Mouse (Mus musculus): ENCODE data around the gene Tbc1d32.

The Tbc1d32 gene

GRCm38 (mm10) chr10:56228568-56229209 is at the start of gene Tbc1d32:
Tbc1d32 (minus strand) TSS chr10:56228689.
- Histone ChIP-seq H3K4me3 (replicated peaks; ENCODE audit: low read length) (peak within 1 kb of the TSS; percentile 79), H3K4me1 (replicated peaks; ENCODE audit: low read depth, low read length) (peaks cover 15% of the 10 kb centered on the region), H3K27me3 (ENCODE audit: insufficient read depth, low read length) (no peaks in the 10 kb centered on the region), H3K36me3 (ENCODE audit: insufficient read depth, low read length) (no peaks in the 10 kb centered on the region), H3K9me3 (ENCODE audit: low read length) (no peaks in the 10 kb centered on the region)
- TF ChIP-seq POU5F1 (IDR thresholded peaks at IDR 0.05; ENCODE audit: borderline replicate concordance, low read length) = no peak
- TF ChIP-seq CTCF (conservative IDR thresholded peaks at IDR 0.05; ENCODE audit: low read length) = no peak
- TF ChIP-seq NANOG (IDR thresholded peaks at IDR 0.05; ENCODE audit: borderline replicate concordance, low read length) = no peak

GRCm38 (mm10) chr10:56227771-56228275 is 666 bp downstream of the Tbc1d32 start:
- no peaks in the 10 kb centered on the region for H3K27me3 ChIP-seq (ENCODE audit: insufficient read depth, low read length)
- H3K36me3 ChIP-seq (ENCODE audit: insufficient read depth, low read length) = no peaks in the 10 kb centered on the region; the same call in 1 of the 2 replicates
- H3K9me3 ChIP-seq (ENCODE audit: low read length) = no peaks in the 10 kb centered on the region
- peaks cover 15% of the 10 kb centered on the region for H3K4me1 ChIP-seq (replicated peaks; ENCODE audit: low read depth, low read length)
- peak overlapping the region; percentile 79 for H3K4me3 ChIP-seq (replicated peaks; ENCODE audit: low read length)
- TF ChIP-seq CTCF (conservative IDR thresholded peaks at IDR 0.05; ENCODE audit: low read length) = no peak
- TF ChIP-seq POU5F1 (IDR thresholded peaks at IDR 0.05; ENCODE audit: borderline replicate concordance, low read length) = no peak
- no peak for TF ChIP-seq NANOG (IDR thresholded peaks at IDR 0.05; ENCODE audit: borderline replicate concordance, low read length)

- Histone ChIP-seq H3K36me3 (ENCODE audit: insufficient read depth, low read length) (peaks cover 4% of the 10 kb centered on the region; the same call in 1 of the 2 replicates), H3K4me1 (replicated peaks; ENCODE audit: low read depth, low read length) (no peaks in the 10 kb centered on the region), H3K4me3 (replicated peaks; ENCODE audit: low read length) (no peak overlapping the region), H3K9me3 (ENCODE audit: low read length) (no peaks in the 10 kb centered on the region), H3K27me3 (ENCODE audit: insufficient read depth, low read length) (no peaks in the 10 kb centered on the region)
- TF ChIP-seq POU5F1 (IDR thresholded peaks at IDR 0.05; ENCODE audit: borderline replicate concordance, low read length) (no peak), CTCF (conservative IDR thresholded peaks at IDR 0.05; ENCODE audit: low read length) (no peak), NANOG (IDR thresholded peaks at IDR 0.05; ENCODE audit: borderline replicate concordance, low read length) (no peak)
Measured at GRCm38 (mm10) chr10:56215797-56216196, 12.7 kb downstream of the Tbc1d32 start.

GRCm38 (mm10) chr10:56210343-56210742 is 18.1 kb downstream of the Tbc1d32 start:
- H3K4me1 ChIP-seq (replicated peaks; ENCODE audit: low read depth, low read length) = no peaks in the 10 kb centered on the region
- no peak overlapping the region for H3K4me3 ChIP-seq (replicated peaks; ENCODE audit: low read length)
- peaks cover 4% of the 10 kb centered on the region; the same call in 1 of the 2 replicates for H3K36me3 ChIP-seq (ENCODE audit: insufficient read depth, low read length)
- no peaks in the 10 kb centered on the region for H3K27me3 ChIP-seq (ENCODE audit: insufficient read depth, low read length)
- no peaks in the 10 kb centered on the region for H3K9me3 ChIP-seq (ENCODE audit: low read length)
- no peak for TF ChIP-seq CTCF (conservative IDR thresholded peaks at IDR 0.05; ENCODE audit: low read length)
- TF ChIP-seq NANOG (IDR thresholded peaks at IDR 0.05; ENCODE audit: borderline replicate concordance, low read length) = no peak
- no peak for TF ChIP-seq POU5F1 (IDR thresholded peaks at IDR 0.05; ENCODE audit: borderline replicate concordance, low read length)

GRCm38 (mm10) chr10:56206802-56207404 is 21.6 kb downstream of the Tbc1d32 start:
- H3K4me1 ChIP-seq (replicated peaks; ENCODE audit: low read depth, low read length) = no peaks in the 10 kb centered on the region
- H3K36me3 ChIP-seq (ENCODE audit: insufficient read depth, low read length) = no peaks in the 10 kb centered on the region
- no peaks in the 10 kb centered on the region for H3K9me3 ChIP-seq (ENCODE audit: low read length)
- no peak overlapping the region for H3K4me3 ChIP-seq (replicated peaks; ENCODE audit: low read length)
- no peaks in the 10 kb centered on the region for H3K27me3 ChIP-seq (ENCODE audit: insufficient read depth, low read length)
- TF ChIP-seq NANOG (IDR thresholded peaks at IDR 0.05; ENCODE audit: borderline replicate concordance, low read length) (no peak), POU5F1 (IDR thresholded peaks at IDR 0.05; ENCODE audit: borderline replicate concordance, low read length) (no peak), CTCF (conservative IDR thresholded peaks at IDR 0.05; ENCODE audit: low read length) (no peak)

- Histone ChIP-seq H3K36me3 (ENCODE audit: insufficient read depth, low read length) (no peaks in the 10 kb centered on the region), H3K27me3 (ENCODE audit: insufficient read depth, low read length) (no peaks in the 10 kb centered on the region), H3K4me1 (replicated peaks; ENCODE audit: low read depth, low read length) (no peaks in the 10 kb centered on the region), H3K9me3 (ENCODE audit: low read length) (no peaks in the 10 kb centered on the region), H3K4me3 (replicated peaks; ENCODE audit: low read length) (no peak overlapping the region)
- TF ChIP-seq CTCF (conservative IDR thresholded peaks at IDR 0.05; ENCODE audit: low read length) = no peak
- TF ChIP-seq POU5F1 (IDR thresholded peaks at IDR 0.05; ENCODE audit: borderline replicate concordance, low read length) = no peak
- no peak for TF ChIP-seq NANOG (IDR thresholded peaks at IDR 0.05; ENCODE audit: borderline replicate concordance, low read length)
Measured at GRCm38 (mm10) chr10:56204348-56204747, 24.1 kb downstream of the Tbc1d32 start.

GRCm38 (mm10) chr10:56199902-56200301 is 28.6 kb downstream of the Tbc1d32 start:
- Histone ChIP-seq H3K36me3 (ENCODE audit: insufficient read depth, low read length) (no peaks in the 10 kb centered on the region), H3K9me3 (ENCODE audit: low read length) (no peaks in the 10 kb centered on the region), H3K27me3 (ENCODE audit: insufficient read depth, low read length) (no peaks in the 10 kb centered on the region), H3K4me3 (replicated peaks; ENCODE audit: low read length) (no peak overlapping the region), H3K4me1 (replicated peaks; ENCODE audit: low read depth, low read length) (no peaks in the 10 kb centered on the region)
- no peak for TF ChIP-seq NANOG (IDR thresholded peaks at IDR 0.05; ENCODE audit: borderline replicate concordance, low read length)
- TF ChIP-seq CTCF (conservative IDR thresholded peaks at IDR 0.05; ENCODE audit: low read length) = no peak
- TF ChIP-seq POU5F1 (IDR thresholded peaks at IDR 0.05; ENCODE audit: borderline replicate concordance, low read length) = no peak

- Histone ChIP-seq H3K4me1 (replicated peaks; ENCODE audit: low read depth, low read length) (no peaks in the 10 kb centered on the region), H3K27me3 (ENCODE audit: insufficient read depth, low read length) (no peaks in the 10 kb centered on the region)
- TF ChIP-seq NANOG (IDR thresholded peaks at IDR 0.05; ENCODE audit: borderline replicate concordance, low read length) (no peak), POU5F1 (IDR thresholded peaks at IDR 0.05; ENCODE audit: borderline replicate concordance, low read length) (no peak), CTCF (conservative IDR thresholded peaks at IDR 0.05; ENCODE audit: low read length) (no peak)
Measured at GRCm38 (mm10) chr10:56198691-56199090, 29.8 kb downstream of the Tbc1d32 start.

More at GRCm38 (mm10) chr10:56198691-56199090, 29.8 kb downstream of the Tbc1d32 start:
- Histone ChIP-seq H3K4me3 (replicated peaks; ENCODE audit: low read length) (no peak overlapping the region), H3K36me3 (ENCODE audit: insufficient read depth, low read length) (no peaks in the 10 kb centered on the region), H3K9me3 (ENCODE audit: low read length) (no peaks in the 10 kb centered on the region)
